Mouse (Mus musculus) heart, adult 2 months (tissue): ENCODE data around the gene Coro1c.

Experiments used
- CTCF ChIP-seq: fragments of 200-600 bp; IDR thresholded peaks from 2 replicates; pipeline ENCODE4 v1.8.1; 2022; ENCODE audit warnings: antibody characterized with exemption, mild to moderate bottlenecking, moderate library complexity
- EP300 ChIP-seq: fragments of 200-500 bp; IDR thresholded peaks from 2 replicates; pipeline ENCODE4 v1.6.1; 2011; ENCODE audit warnings: low read depth, low read length, control low read depth; ENCODE audit not compliant: insufficient read depth
- POLR2A ChIP-seq: fragments of 200-500 bp; IDR thresholded peaks from 2 replicates; pipeline ENCODE4 v1.6.1; 2011; ENCODE audit warnings: mild to moderate bottlenecking, low read depth, low read length, control low read depth; ENCODE audit not compliant: insufficient read depth

GRCm38 (mm10) chr5:113810111-113810510 lies 98.4 kb downstream of the Coro1c start:
- TF ChIP-seq CTCF: no peak
- TF ChIP-seq POLR2A: no peak
- TF ChIP-seq EP300: no peak
